Mouse (Mus musculus) ES-E14 (cell line): Measurements from ENCODE around the gene Rpl22l1. TPM values are rescaled to one million over a fixed set of nuclear protein-coding genes. Genes with fewer than 3 reads are reported as not detected.
"Not testable (repeated sequence)": the region's sequence is repeated elsewhere in the genome, so short reads cannot be mapped to it uniquely, and the experiment has no call there.

Source experiments
- DNase-seq: peaks from one replicate; pipeline ENCODE4 v3.0.0-alpha.2; 2013; ENCODE audit warnings: low read depth, low spot score
- H3K27ac ChIP-seq: 2 replicates; pipeline ENCODE4 v1.5.1; 2012; ENCODE audit warnings: low read depth, mild to moderate bottlenecking, low read length, moderate library complexity, mixed read lengths; ENCODE audit not compliant: poor library complexity, insufficient read depth, severe bottlenecking
- H3K36me3 ChIP-seq: 2 replicates; pipeline ENCODE4 v1.6.1; 2012; ENCODE audit warnings: mild to moderate bottlenecking, low read length, moderate library complexity, mixed read lengths; ENCODE audit not compliant: control insufficient read depth, poor library complexity, insufficient read depth, severe bottlenecking
- H3K4me1 ChIP-seq, 2 experiments: fragments of 150-350 bp in 1 of 2; sonication (generic) in 1 of 2; 2 replicates each; pipeline ENCODE4 v1.6.1; 2012; ENCODE audit warnings: low read length in 2 of 2, mild to moderate bottlenecking in 1 of 2, mixed read lengths in 1 of 2; ENCODE audit not compliant: control insufficient read depth in 2 of 2, insufficient read depth in 2 of 2, poor library complexity in 1 of 2
- H3K4me3 ChIP-seq, 2 experiments: fragments of 150-350 bp in 1 of 2; sonication (generic) in 1 of 2; 2 replicates each; pipeline ENCODE4 v1.5.1; 2012; ENCODE audit warnings: low read length in 2 of 2, low read depth in 1 of 2, mild to moderate bottlenecking in 1 of 2, mixed read lengths in 1 of 2; ENCODE audit not compliant: insufficient read depth in 1 of 2, poor library complexity in 1 of 2, severe bottlenecking in 1 of 2
- H3K9ac ChIP-seq: 2 replicates; pipeline ENCODE4 v1.6.1; 2012; ENCODE audit warnings: low read depth, mild to moderate bottlenecking, low read length, mixed read lengths; ENCODE audit not compliant: poor library complexity, insufficient read depth, severe bottlenecking
- H3K9me3 ChIP-seq: fragments of 150-350 bp; sonication (generic); 2 replicates; pipeline ENCODE4 v1.6.1; 2012; ENCODE audit warnings: low read depth, mild to moderate bottlenecking, low read length; ENCODE audit not compliant: control insufficient read depth, insufficient read depth
- CHD2 ChIP-seq: IDR thresholded peaks from 2 replicates; pipeline ENCODE4 v1.6.1; 2014; ENCODE audit warnings: mild to moderate bottlenecking, low read depth, low read length, inconsistent platforms
- HCFC1 ChIP-seq: IDR thresholded peaks from 2 replicates; pipeline ENCODE4 v1.6.1; 2012; ENCODE audit warnings: low read length, inconsistent platforms, borderline replicate concordance; ENCODE audit not compliant: insufficient read depth
- MAFK ChIP-seq: IDR thresholded peaks from 2 replicates; pipeline ENCODE4 v1.6.1; 2014; ENCODE audit warnings: mild to moderate bottlenecking, low read depth, low read length, inconsistent platforms; ENCODE audit not compliant: insufficient read depth
- ZC3H11A ChIP-seq: IDR thresholded peaks from 2 replicates; pipeline ENCODE4 v1.6.1; 2012; ENCODE audit warnings: low read depth, mild to moderate bottlenecking, inconsistent platforms, low read length, borderline replicate concordance
- ZNF384 ChIP-seq: IDR thresholded peaks from 2 replicates; pipeline ENCODE4 v1.6.1; 2012; ENCODE audit warnings: low read depth, low read length, inconsistent platforms
- in situ Hi-C, 2 experiments: fragments of 600-800 bp; cut with MboI; formaldehyde crosslinking; loops; one replicate each; pipeline ENCODE4 v1.15.1; 2025; ENCODE audit warnings: low sequenced_read_pairs in 2 of 2, inconsistent platforms in 1 of 2; ENCODE audit not compliant: unreplicated experiment in 2 of 2
- total RNA-seq: library from RNA; depleted of rRNA; stranded (reverse); fragments of 300-350 nt; gene quantifications from 2 replicates; pipeline ENCODE4 v1.2.3, GENCODE M21; 2012

Rpl22l1 gene
- total RNA-seq, 1 experiment: 297 TPM

DNA sequence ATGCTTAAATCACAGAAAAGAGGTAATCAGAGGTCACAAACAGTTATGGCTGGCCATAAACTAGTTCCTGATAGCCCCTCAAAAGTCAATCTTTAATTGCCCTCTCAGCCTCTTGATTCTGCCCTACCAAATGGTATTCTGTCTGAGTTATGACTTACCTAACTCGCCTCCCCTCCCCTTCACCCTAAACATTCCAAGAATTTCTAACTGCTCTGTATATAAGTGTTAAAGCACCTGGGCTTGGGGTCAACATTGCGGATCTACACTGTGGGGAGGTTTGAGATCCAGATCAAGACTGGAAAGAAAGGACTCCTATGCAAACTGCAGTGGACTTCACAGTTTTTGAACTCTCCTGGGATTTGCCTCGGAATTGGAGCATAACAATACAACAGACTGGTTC is 37.0 kb upstream of the Rpl22l1 start:
- H3K27ac ChIP-seq: no peak overlapping the region
- TF ChIP-seq ZNF384 (no peak), HCFC1 (no peak), MAFK (no peak), CHD2 (no peak), ZC3H11A (no peak)
- H3K9me3 ChIP-seq: no peaks in the 10 kb centered on the region
- H3K4me3 ChIP-seq: no peak overlapping the region
- H3K36me3 ChIP-seq: no peaks in the 10 kb centered on the region
- no peak for DNase-seq
- in situ Hi-C loops: no loop called here
- no peak overlapping the region for H3K9ac ChIP-seq
- H3K4me1 ChIP-seq: no peaks in the 10 kb centered on the region

DNA sequence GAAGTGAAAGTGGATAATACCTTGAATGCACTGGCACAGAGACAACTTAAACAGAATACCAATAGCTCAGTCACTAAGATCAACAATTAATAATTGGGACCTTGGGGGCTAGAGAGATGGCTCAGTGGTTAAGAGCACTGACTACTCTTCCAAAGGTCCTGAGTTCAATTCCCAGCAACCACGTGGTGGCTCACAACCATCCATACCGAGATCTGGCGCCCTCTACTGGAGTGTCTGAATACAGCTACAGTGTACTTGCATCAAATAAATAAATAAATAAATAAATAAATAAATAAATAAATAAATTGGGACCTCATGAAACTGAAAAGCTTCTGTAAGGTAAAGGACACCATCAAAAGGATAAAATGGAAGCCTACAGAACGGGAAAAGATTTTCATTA is 32.3 kb upstream of the Rpl22l1 start:
- DNase-seq, H3K4me1 ChIP-seq, H3K27ac ChIP-seq, H3K9ac ChIP-seq, H3K9me3 ChIP-seq, H3K4me3 ChIP-seq, H3K36me3 ChIP-seq, in situ Hi-C loops: not testable (repeated sequence)

DNA sequence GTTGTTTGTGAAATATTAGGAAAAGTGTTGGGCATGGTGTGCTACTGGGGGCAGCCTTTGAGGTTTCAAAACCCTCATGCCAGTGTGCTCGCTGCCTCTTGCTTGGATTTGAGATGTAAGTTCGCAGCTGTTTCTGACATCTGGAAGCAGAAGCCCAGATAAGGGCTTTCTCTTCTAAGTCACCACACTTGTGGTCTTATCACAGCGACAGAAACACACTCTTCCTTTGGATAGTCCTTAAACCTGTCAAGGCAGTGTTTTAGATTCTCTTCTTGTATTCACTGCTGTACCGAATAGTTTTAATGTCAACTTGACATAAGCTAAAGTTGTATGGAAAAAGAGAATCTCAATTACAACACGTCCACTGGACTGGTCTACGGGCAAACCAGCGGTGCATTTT is 29.9 kb upstream of the Rpl22l1 start:
- no peaks in the 10 kb centered on the region; the same call in 1 of the 2 replicates for H3K9me3 ChIP-seq
- H3K4me1 ChIP-seq: no peaks in the 10 kb centered on the region
- H3K27ac ChIP-seq: no peak overlapping the region
- in situ Hi-C loops: no loop called here
- no peaks in the 10 kb centered on the region for H3K36me3 ChIP-seq
- DNase-seq: no peak
- no peak overlapping the region for H3K4me3 ChIP-seq
- TF ChIP-seq CHD2: no peak
- TF ChIP-seq ZC3H11A: no peak
- TF ChIP-seq ZNF384: no peak
- no peak overlapping the region for H3K9ac ChIP-seq

DNA sequence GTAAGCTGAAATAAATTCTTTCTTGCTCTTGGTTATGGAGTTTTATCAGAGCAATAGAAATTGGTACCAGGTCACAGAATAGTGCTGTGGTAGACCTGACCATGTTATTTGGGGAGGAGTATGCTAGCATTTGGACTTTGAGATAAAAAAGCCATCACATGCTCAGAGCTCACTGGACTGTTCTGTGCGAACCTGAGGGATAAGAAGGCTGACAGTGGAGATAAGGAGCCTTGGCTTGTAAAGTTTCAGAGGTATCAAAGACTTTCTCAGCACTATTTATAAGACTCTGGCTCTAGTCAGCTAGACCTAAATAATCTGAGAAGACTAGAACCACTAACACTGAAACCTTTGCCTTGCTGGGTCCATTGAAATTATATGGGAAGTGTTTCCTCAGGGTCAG is 29.3 kb upstream of the Rpl22l1 start:
- no peak for DNase-seq
- Histone ChIP-seq H3K4me3 (no peak overlapping the region), H3K36me3 (no peaks in the 10 kb centered on the region), H3K4me1 (no peaks in the 10 kb centered on the region), H3K9ac (no peak overlapping the region), H3K27ac (no peak overlapping the region), H3K9me3 (no peaks in the 10 kb centered on the region; the same call in 1 of the 2 replicates)
- in situ Hi-C loops: no loop called here
- TF ChIP-seq MAFK (no peak), CHD2 (no peak)

DNA sequence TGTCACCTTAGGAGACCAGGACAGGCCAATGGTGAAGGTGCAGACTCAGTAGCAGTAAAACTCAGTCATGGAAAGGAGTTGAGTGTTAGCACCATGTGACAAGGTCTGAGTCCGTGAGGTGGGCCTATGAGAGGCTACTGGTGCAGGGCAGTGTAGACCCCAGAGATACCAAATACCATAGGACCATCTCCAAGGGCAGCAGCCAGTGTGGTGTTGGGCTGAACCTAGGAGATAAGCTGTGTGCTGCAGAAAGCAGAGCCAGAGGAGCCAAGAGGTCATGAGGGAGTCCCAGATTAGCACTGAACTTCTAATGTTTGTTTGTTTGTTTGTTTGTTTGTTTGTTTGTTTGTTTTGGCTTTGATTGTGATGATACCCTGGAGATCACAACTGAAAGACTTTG is 28.7 kb upstream of the Rpl22l1 start:
- DNase-seq: no peak
- Histone ChIP-seq H3K9ac (no peak overlapping the region), H3K4me1 (no peaks in the 10 kb centered on the region), H3K9me3 (no peaks in the 10 kb centered on the region; the same call in 1 of the 2 replicates), H3K4me3 (no peak overlapping the region), H3K27ac (no peak overlapping the region; the same call in 1 of the 2 replicates), H3K36me3 (no peaks in the 10 kb centered on the region)
- in situ Hi-C loops: no loop called here
- TF ChIP-seq ZC3H11A: no peak
